Mouse (Mus musculus) liver, embryonic 14.5 days (tissue): ENCODE data around the gene Inpp5a.

Source experiments
- CTCF ChIP-seq: IDR thresholded peaks from 2 replicates; pipeline ENCODE4 v1.5.1; 2016; ENCODE audit warnings: antibody characterized with exemption, low read depth, control low read depth
- EP300 ChIP-seq: IDR thresholded peaks from 2 replicates; pipeline ENCODE4 v1.6.1; 2016; ENCODE audit warnings: antibody characterized with exemption, low read depth

- TF ChIP-seq EP300 (no peak), CTCF (no peak)
Measured at GRCm38 (mm10) chr7:139495791-139496190, 106.9 kb downstream of the Inpp5a start.
